Mouse (Mus musculus) A20 (cell line): ENCODE data around the gene Rhbg.
"Not testable (repeated sequence)": the region's sequence is repeated elsewhere in the genome, so short reads cannot be mapped to it uniquely, and the experiment has no call there.

ENCODE experiments used
- DNase-seq: peaks from one replicate; pipeline ENCODE4 v3.0.0-alpha.2; 2011; ENCODE audit warnings: low read depth, low spot score

Rhbg gene

DNA sequence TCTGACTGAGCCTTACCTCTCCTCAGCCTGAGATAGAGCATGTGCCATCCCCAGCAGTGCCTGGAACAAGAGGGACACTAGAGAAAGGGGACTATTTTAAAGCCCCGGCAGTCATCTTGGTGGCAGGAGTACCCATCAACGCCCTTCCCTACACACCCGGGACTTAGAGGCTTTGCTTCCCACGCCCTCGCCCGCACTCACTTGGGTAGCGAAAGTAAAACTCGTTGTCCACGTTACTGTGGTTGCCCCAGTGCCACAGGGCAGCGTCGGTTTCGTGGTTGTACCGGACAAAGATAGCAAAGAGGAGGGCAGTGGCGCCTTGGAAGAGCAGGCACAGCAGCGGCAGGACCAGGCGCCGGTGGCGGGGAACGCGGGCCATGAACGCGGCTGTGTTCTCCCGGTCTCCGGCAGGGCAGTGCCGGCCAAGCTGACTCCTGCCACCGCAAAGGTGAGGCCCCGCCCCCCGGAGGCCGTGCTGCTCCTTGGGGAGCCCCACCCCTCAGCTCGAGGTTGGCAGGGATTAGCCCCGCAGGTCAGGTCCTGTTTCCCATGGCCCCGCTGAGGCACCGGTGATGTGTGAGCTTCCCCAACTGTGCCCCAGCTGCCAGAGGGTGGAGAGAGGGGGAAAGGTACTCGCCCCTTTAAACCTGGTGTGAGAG is at the start of gene Rhbg:
Gene Rhbg, minus strand, starts transcription at position 442 of the 659 bp plus-strand sequence.
- no peak for DNase-seq

- no peak for DNase-seq
These were observed 44.7 kb upstream of the Rhbg start for GRCm38 (mm10) chr3:88299172-88299571.

- no peak for DNase-seq
These were observed 42.9 kb upstream of the Rhbg start for GRCm38 (mm10) chr3:88297321-88297851.

GRCm38 (mm10) chr3:88296561-88297318 is 42.2 kb upstream of the Rhbg start, which contains the start of the genes Tsacc and Cct3:
Gene Tsacc, minus strand, starts transcription at chr3:88296999.
Gene Cct3, plus strand, starts transcription at chr3:88297116.
- peak; percentile 99 for DNase-seq

DNA sequence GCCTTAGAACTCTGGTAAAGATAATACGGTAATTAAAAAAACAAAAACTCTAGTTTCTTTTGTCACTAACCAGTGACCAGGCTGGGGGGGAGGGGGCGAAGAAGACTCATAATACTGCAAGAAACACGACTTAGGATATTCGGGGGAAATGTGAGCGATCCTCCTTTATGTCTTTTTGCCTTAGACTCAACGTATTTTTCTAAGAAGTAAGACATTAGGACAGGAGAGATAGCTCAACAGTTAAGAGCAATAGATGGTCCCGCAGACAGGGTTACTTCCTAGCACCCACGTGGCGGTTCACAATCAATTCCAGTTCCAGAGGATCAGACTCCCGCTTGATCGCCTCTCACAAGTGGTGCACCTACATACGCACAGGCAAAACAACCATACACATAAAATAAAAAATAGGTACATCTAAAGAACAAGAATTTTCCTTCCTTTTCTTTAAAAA is 41.6 kb upstream of the Rhbg start:
- DNase-seq, result no peak

GRCm38 (mm10) chr3:88295272-88295671 is 40.8 kb upstream of the Rhbg start:
- DNase-seq, result not testable (repeated sequence)

DNA sequence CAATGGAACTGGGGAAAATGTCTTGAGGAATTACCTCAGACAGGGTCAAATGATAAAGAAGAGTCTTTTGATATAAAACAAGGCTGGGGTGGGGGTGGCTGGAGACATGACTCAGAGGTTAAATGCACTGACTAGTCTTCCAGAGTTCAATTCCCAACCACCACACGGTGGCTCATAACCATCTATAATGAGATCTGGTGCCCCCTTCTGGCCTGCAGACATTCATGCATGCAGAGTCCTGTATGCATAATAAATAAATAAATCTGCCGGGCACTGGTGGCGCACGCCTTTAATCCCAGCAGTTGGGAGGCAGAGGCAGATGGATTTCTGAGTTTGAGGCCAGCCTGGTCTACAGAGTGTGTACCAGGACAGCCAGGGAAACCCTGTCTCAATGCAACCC is 37.5 kb upstream of the Rhbg start:
- DNase-seq, result peak; percentile 61

DNA sequence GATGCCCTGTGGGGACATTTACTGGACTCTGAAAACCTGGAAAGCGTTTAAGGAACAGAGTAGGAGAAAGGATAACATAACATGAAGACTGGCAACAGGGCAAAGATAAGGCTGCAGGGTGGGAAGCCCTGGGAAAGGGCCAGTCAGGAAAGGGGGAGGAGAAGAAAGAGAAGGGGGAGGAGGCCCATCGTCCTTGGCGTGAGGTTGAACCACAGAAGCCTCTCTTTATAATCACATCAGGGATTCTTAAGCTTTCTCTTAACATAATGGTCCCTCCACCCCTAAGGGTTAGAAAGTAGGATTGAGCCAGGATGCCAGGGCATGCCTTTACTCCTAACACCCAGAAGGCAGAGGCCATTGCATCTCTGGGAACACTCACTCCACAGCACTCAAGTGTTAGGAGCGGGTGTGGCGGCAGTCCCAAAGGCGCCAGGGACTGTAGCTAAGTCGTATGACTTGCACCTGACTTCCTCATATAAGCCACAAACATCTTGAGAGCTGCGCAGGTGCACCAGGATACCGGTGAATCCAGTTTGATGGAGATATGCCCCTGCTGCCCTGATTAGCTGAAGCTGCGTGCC is 33.7 kb upstream of the Rhbg start:
- DNase-seq, result not testable (repeated sequence)

- DNase-seq, result no peak
These were observed 32.6 kb upstream of the Rhbg start, which contains the start of gene Gm38392 for GRCm38 (mm10) chr3:88287110-88287509. Gene Gm38392, minus strand, starts transcription at chr3:88287210.

DNA sequence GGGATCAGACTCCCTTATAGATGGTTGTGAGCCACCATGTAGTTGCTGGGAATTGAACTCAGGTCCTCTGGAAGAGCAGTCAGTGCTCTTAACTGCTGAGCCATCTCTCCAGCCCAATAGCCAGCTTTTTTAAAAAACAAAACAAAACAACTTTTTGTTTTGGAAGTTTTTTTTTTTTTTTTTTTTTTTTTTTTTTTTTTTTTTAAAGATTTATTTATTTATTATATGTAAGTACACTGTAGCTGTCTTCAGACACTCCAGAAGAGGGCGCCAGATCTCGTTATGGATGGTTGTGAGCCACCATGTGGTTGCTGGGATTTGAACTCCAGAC is 31.0 kb upstream of the Rhbg start:
- not testable (repeated sequence) for DNase-seq

- DNase-seq, result not testable (repeated sequence)
These were observed 30.5 kb upstream of the Rhbg start for GRCm38 (mm10) chr3:88284815-88285564.

DNA sequence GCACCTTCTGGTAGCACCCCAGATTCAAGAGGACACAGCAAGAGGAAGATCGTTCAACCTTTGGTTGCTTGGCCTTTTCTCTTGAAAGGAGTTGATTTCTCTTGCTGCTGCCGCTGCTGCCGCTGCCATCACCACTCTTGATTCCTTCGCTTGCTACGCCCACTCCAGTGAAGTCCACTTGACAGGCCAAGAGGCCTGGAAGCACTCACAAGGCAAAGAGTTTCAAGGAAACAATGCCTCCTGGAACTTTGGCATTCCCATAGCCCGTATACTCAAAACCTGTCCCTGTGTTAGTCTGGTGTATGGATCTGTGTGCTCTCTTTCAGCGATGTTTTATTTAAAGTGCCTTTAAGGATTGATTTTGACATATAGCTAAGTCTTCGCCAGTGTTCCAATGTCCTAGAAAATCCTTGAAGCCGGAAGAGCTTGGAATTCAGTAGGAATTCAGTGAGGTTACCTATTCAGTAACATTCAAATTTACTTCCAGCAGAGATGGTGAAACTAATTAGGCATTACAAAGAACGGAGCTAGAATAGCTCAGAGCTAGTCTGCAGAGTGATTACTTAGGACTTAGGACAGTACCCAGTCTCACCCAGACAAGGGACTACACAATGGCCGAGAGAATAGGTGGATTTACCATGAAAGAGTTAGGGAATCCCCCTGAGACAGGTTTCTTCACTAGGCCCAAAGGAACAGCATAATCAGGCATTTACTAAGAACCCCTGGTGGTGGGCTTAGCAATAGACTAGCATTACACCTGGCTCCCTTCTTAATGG is 26.8 kb upstream of the Rhbg start:
- not testable (repeated sequence) for DNase-seq

DNA sequence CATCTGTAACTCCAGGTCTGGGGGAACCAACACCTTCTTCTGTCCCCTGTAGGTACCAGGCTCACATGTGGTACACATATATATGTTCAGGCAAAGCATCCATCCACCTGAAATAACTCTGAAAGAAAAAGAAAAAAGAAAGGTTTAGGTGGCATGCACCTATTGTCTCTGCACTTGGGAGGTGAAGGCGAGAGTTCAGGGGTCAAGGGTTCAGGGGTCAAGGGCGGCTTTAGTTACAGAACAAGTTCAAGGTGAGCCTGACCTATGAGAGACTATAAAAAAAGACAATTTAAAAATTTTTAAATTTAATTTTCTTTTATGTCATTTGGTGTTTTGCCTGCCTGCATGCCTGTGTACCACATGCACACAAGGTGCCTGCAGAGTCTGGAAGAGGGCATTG is 25.5 kb upstream of the Rhbg start:
- no peak for DNase-seq

GRCm38 (mm10) chr3:88276529-88277143 is 22.1 kb upstream of the Rhbg start:
- no peak for DNase-seq

DNA sequence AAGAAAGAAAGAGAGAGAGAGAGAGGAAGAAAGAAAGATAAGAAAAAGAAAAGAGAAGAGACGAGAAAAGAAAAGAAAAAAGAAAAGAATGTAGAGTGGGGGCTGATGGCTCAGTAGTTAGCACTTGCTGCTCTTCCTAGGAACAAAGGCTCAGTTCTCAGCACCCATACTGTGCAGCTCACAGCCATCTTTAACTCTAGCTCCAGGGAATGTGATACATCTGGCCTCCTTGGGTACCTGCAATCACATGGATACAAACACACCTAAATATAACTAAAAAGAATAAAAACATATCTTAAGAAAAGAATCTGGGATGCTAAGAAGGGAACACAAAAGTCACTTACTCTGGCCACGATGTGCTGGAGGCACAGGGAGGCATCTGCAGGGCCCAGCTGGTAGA is 21.6 kb upstream of the Rhbg start:
- DNase-seq, result no peak

GRCm38 (mm10) chr3:88274002-88274401 is 19.5 kb upstream of the Rhbg start:
- no peak for DNase-seq

DNA sequence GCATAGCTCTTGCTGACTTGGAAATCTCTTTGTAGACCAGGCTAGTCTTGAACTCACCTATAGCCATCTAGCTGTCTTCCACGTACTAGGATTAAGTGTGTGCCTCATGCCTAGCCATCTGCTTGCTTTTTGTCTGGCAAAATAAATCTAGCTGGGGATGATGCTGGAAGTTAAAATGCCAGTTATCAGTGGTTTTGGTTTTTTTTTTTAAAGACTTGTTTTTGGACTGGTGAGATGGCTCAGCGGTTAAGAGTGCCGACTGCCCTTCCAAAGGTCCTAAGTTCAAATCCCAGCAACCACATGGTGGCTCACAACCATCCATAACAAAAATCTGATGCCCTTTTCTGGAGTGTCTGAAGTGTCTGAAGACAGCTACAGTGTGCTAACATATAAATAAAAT is 17.4 kb upstream of the Rhbg start:
- no peak for DNase-seq

- DNase-seq, result not testable (repeated sequence)
These were observed 16.8 kb upstream of the Rhbg start for GRCm38 (mm10) chr3:88271298-88271697.

- no peak for DNase-seq
These were observed 14.5 kb upstream of the Rhbg start for GRCm38 (mm10) chr3:88268991-88269390.

GRCm38 (mm10) chr3:88268014-88268413 is 13.5 kb upstream of the Rhbg start:
- DNase-seq, result not testable (repeated sequence)
